Comparison of ENCODE assay signal across 9 mouse cellular contexts in the genomic region with DNA sequence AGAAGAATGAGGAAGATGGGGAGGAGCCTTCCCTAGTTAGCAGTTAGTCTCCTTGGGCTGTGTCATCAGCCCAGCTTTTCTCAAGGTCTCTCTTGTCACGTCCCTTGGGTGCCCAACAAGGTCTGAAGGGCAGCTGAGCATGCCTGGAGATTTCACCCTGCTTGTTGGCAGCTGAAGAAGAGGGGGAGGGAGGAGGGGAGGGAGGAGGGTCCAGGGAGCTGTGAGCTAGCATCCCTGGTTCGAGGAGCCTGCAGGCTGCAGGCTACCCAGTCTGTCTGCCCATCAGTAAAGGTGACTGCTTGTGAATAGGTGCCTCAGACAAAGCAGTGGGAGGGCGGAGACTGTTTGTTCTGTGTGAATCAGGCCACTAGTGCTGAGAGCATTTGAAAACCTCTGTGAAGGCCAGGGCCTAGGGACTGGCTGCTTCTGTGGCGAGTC. TPM values are rescaled to one million over a fixed set of nuclear protein-coding genes. Genes with fewer than 3 reads are reported as not detected.
A peak's percentile ranks its signal among the peaks of the same experiment; 100 is the strongest.
DNase-seq lines count a peak whose midpoint lies in the region; ATAC-seq lines count a peak whose summit lies in the region.
"Had no signal": no experiment of that assay in that cellular context is flagged by ENCODE, and none has a peak within 500 bp of the region (broad histone marks: within the 10 kb centered on the region; RNA-seq: fewer than 3 reads in every experiment).

No protein-coding gene starts in this region.

- no peaks in the 10 kb centered on the region for H3K9me3 ChIP-seq in kidney, embryonic 14.5 days (ENCODE audit: control insufficient read depth, low read length)
- no peaks in the 10 kb centered on the region for H3K9me3 ChIP-seq in intestine, embryonic 16.5 days (ENCODE audit: control insufficient read depth, low read length)

- H3K4me2 ChIP-seq in kidney, embryonic 14.5 days (replicated peaks; ENCODE audit: low read depth, low read length) = no peak overlapping the region
- H3K4me2 ChIP-seq in intestine, embryonic 16.5 days (ENCODE audit: low read depth, low read length) = peak overlapping the region; percentile 22; the same call in 1 of the 2 replicates

- WGBS in kidney, embryonic 14.5 days = 21% methylated on average over 4 of the region's 4 CpGs
- 39% methylated on average over 4 of the region's 4 CpGs for WGBS in intestine, embryonic 16.5 days
- WGBS in macrophage (ENCODE audit: missing documents) = 58% methylated on average over 4 of the region's 4 CpGs

- ATAC-seq in kidney, embryonic 14.5 days (ENCODE audit: low FRiP score, low TSS enrichment) = no peak
- peak; percentile 27 for ATAC-seq in intestine, embryonic 16.5 days

- no peaks in the 10 kb centered on the region for H3K27me3 ChIP-seq in kidney, embryonic 14.5 days (ENCODE audit: control insufficient read depth, insufficient read depth, low read length)
- no peaks in the 10 kb centered on the region for H3K27me3 ChIP-seq in intestine, embryonic 16.5 days (replicated peaks; ENCODE audit: control insufficient read depth, insufficient read depth, low read length)

- peaks cover 88% of the 10 kb centered on the region for H3K79me2 ChIP-seq in macrophage (ENCODE audit: inconsistent target)

- H3K9ac ChIP-seq in kidney, embryonic 14.5 days (ENCODE audit: low read depth, low read length) = no peak overlapping the region
- H3K9ac ChIP-seq in intestine, embryonic 16.5 days (ENCODE audit: low read depth, low read length) = no peak overlapping the region

- H3K4me1 ChIP-seq in kidney, embryonic 14.5 days (ENCODE audit: control insufficient read depth, insufficient read depth, low read length) = peaks cover 52% of the 10 kb centered on the region
- peaks cover 48% of the 10 kb centered on the region for H3K4me1 ChIP-seq in intestine, embryonic 16.5 days (ENCODE audit: control insufficient read depth, insufficient read depth, low read length)

- no peaks in the 10 kb centered on the region for H3K36me3 ChIP-seq in kidney, embryonic 14.5 days (ENCODE audit: control insufficient read depth, insufficient read depth, low read length)
- no peaks in the 10 kb centered on the region for H3K36me3 ChIP-seq in intestine, embryonic 16.5 days (ENCODE audit: control insufficient read depth, insufficient read depth, low read length)
- H3K36me3 ChIP-seq in macrophage (ENCODE audit: inconsistent target) = no peaks in the 10 kb centered on the region

- no peak for DNase-seq in kidney, postnatal 14 days
- peak; percentile 72 for DNase-seq in ZHBTc4 (ENCODE audit: low read depth, low spot score)
- DNase-seq in right cerebral cortex, adult 2 months (ENCODE audit: low spot score in 2 of 2) = no peak
- no peak for DNase-seq in cerebellum, postnatal 36 days
- DNase-seq: right cerebral cortex, adult 18-20 months had no signal

- peak overlapping the region; percentile 76 for H3K27ac ChIP-seq in kidney, embryonic 14.5 days (ENCODE audit: low read depth, low read length)
- H3K27ac ChIP-seq in intestine, embryonic 16.5 days (ENCODE audit: low read length) = peak overlapping the region; percentile 71
- 0 out of 2 replicates have a peak overlapping the region, but pooled peaks have one; percentile 12 for H3K27ac ChIP-seq in macrophage

- H3K4me3 ChIP-seq in kidney, embryonic 14.5 days (ENCODE audit: low read length) = no peak overlapping the region
- no peak overlapping the region for H3K4me3 ChIP-seq in intestine, embryonic 16.5 days (ENCODE audit: low read length)
- no peak overlapping the region for H3K4me3 ChIP-seq in macrophage (ENCODE audit: inconsistent target)
- H3K4me3 ChIP-seq: erythroblast, embryonic 14.5 days had no signal

RNA-seq across cellular contexts. Expression of a gene that starts 52.7 kb away (rescaled TPM):
- 12.2 and 16.7 TPM in 2 replicates for polyA plus RNA-seq in kidney, embryonic 14.5 days (2014; fragmentation: Nextera tagmentation; extraction: Ambion mirVana)
- polyA plus RNA-seq in intestine, embryonic 16.5 days (2015; fragmentation: Nextera tagmentation; extraction: Ambion mirVana) = 13.7 and 14.8 TPM in 2 replicates
- 100 to 1,000 TPM in 24 of 26 experiments, 10 to 100 TPM in 2; 86.7 to 355 (median 269) TPM for total RNA-seq in macrophage (2018; cell fraction: chromatin; rRNA removed)
- 100 to 1,000 TPM in 6 of 26 experiments, 10 to 100 TPM in 20; 23.4 to 123 (median 78.1) TPM for total RNA-seq in macrophage (2018; cell fraction: cytosol; rRNA removed)
- total RNA-seq in macrophage (2018; cell fraction: nucleus; rRNA removed) = 100 to 1,000 TPM in 21 of 26 experiments, 10 to 100 TPM in 5; 66.6 to 270 (median 170) TPM
- 32.3 to 46.4 TPM (median 42.2 TPM) in 3 replicates for polyA plus RNA-seq in macrophage (2018)

Comparison
In these comparisons a context has a peak if more than half of its experiments do, and no peak if none do; other contexts are left out.
1. H3K27ac ChIP-seq: peak in every context shown above with its lines; median percentile 76 in kidney, embryonic 14.5 days; 71 in intestine, embryonic 16.5 days; 12 in macrophage.